ENCODE assay signal across 19 mouse cellular contexts in the genomic region with DNA sequence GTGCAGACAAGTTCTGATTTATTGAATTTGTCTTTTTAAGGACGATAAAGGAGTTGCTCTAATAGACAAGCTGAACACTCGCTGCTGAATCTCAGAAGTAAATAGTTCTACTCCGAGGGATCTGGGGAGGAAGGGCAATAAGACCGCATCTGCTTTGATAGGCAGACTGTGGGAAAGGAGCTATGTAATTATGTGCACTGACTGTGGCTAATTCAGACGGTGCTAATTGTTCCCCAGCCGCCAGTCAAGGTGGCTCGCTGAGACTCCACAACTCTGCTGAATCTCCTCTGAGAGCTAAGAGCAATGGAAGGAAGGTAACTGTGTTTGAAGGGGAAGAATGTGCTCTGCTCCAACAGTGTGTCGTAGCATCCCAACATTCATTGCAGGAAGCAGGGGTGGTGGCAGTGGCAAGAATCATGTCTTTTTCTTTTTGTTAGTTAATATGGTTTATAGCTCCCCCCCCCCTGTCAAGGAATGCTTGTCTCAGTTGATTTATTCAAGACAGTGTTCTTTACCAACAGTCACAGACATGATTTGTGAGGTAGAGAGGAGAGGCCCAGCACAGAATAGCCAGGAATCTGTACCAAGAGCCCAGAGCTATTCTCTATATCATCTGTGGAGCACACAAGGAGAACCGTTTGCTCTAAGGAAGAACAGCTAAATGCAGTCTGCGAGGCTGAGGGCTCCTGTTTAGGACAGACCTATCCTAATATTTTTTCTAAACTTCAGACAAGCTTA.
DNase-seq lines count a peak whose midpoint lies in the region; ATAC-seq lines count a peak whose summit lies in the region.
"Had no signal": no experiment of that assay in that cellular context is flagged by ENCODE, and none has a peak within 500 bp of the region (broad histone marks: within the 10 kb centered on the region; RNA-seq: fewer than 3 reads in every experiment).

No protein-coding gene starts in this region.

- H3K4me2 ChIP-seq in kidney, embryonic 16.5 days (replicated peaks; ENCODE audit: low read depth, low read length): no peak overlapping the region
- H3K4me2 ChIP-seq in kidney, embryonic 14.5 days (replicated peaks; ENCODE audit: low read depth, low read length): no peak overlapping the region
- no peak overlapping the region for H3K4me2 ChIP-seq in embryonic facial prominence, embryonic 15.5 days (replicated peaks)
- H3K4me2 ChIP-seq in forebrain, embryonic 15.5 days (replicated peaks): no peak overlapping the region
- peak overlapping the region; percentile 28 for H3K4me2 ChIP-seq in neural tube, embryonic 13.5 days
- no peak overlapping the region for H3K4me2 ChIP-seq in intestine, embryonic 15.5 days (replicated peaks)
- H3K4me2 ChIP-seq: limb, embryonic 12.5 days; liver, embryonic 15.5 days; midbrain, embryonic 11.5 days had no signal

- H3K27me3 ChIP-seq in kidney, embryonic 16.5 days (ENCODE audit: insufficient read depth, low read length): no peaks in the 10 kb centered on the region
- H3K27me3 ChIP-seq in kidney, embryonic 14.5 days (ENCODE audit: control insufficient read depth, insufficient read depth, low read length): no peaks in the 10 kb centered on the region
- H3K27me3 ChIP-seq in embryonic facial prominence, embryonic 15.5 days: no peaks in the 10 kb centered on the region
- H3K27me3 ChIP-seq in forebrain, embryonic 15.5 days: no peaks in the 10 kb centered on the region
- H3K27me3 ChIP-seq in neural tube, embryonic 13.5 days: no peaks in the 10 kb centered on the region
- H3K27me3 ChIP-seq in intestine, embryonic 15.5 days (replicated peaks): no peaks in the 10 kb centered on the region
- H3K27me3 ChIP-seq: limb, embryonic 12.5 days; liver, embryonic 15.5 days had no signal

- no peaks in the 10 kb centered on the region for H3K36me3 ChIP-seq in kidney, embryonic 16.5 days (ENCODE audit: insufficient read depth, low read length)
- no peaks in the 10 kb centered on the region for H3K36me3 ChIP-seq in kidney, embryonic 14.5 days (ENCODE audit: control insufficient read depth, insufficient read depth, low read length)
- H3K36me3 ChIP-seq in embryonic facial prominence, embryonic 15.5 days: no peaks in the 10 kb centered on the region
- H3K36me3 ChIP-seq in forebrain, embryonic 15.5 days: no peaks in the 10 kb centered on the region
- H3K36me3 ChIP-seq in neural tube, embryonic 13.5 days: no peaks in the 10 kb centered on the region
- H3K36me3 ChIP-seq in intestine, embryonic 15.5 days: no peaks in the 10 kb centered on the region
- H3K36me3 ChIP-seq: limb, embryonic 12.5 days; liver, embryonic 15.5 days had no signal

- H3K27ac ChIP-seq in kidney, embryonic 16.5 days (ENCODE audit: low read length): 0 out of 2 replicates have a peak overlapping the region, but pooled peaks have one; percentile 5
- no peak overlapping the region for H3K27ac ChIP-seq in kidney, embryonic 14.5 days (ENCODE audit: low read depth, low read length)
- no peak overlapping the region for H3K27ac ChIP-seq in embryonic facial prominence, embryonic 15.5 days (replicated peaks)
- no peak overlapping the region for H3K27ac ChIP-seq in forebrain, embryonic 15.5 days (replicated peaks)
- 0 out of 2 replicates have a peak overlapping the region, but pooled peaks have one; percentile 49 for H3K27ac ChIP-seq in neural tube, embryonic 13.5 days (replicated peaks)
- no peak overlapping the region for H3K27ac ChIP-seq in intestine, embryonic 15.5 days
- H3K27ac ChIP-seq: limb, embryonic 12.5 days; liver, embryonic 15.5 days had no signal

- WGBS in kidney, embryonic 16.5 days: 28% methylated on average over 10 of the region's 10 CpGs
- WGBS in kidney, embryonic 14.5 days: 21% methylated on average over 10 of the region's 10 CpGs
- 55% methylated on average over 10 of the region's 10 CpGs for WGBS in embryonic facial prominence, embryonic 15.5 days
- WGBS in forebrain, embryonic 15.5 days: 24% methylated on average over 10 of the region's 10 CpGs
- WGBS in neural tube, embryonic 13.5 days: 23% methylated on average over 10 of the region's 10 CpGs
- WGBS in intestine, embryonic 15.5 days: 58% methylated on average over 10 of the region's 10 CpGs

- ATAC-seq in kidney, embryonic 16.5 days (ENCODE audit: low FRiP score, low TSS enrichment): peak; percentile 42; the same call in 1 of the 2 replicates
- no peak for ATAC-seq in kidney, embryonic 14.5 days (ENCODE audit: low FRiP score, low TSS enrichment)
- ATAC-seq in embryonic facial prominence, embryonic 15.5 days (ENCODE audit: insufficient number of reproducible peaks, low FRiP score, low TSS enrichment, low read depth): peak; percentile 82; the same call in 1 of the 2 replicates
- peak; percentile 90 for ATAC-seq in forebrain, embryonic 15.5 days (replicated peaks)
- peak; percentile 90 for ATAC-seq in neural tube, embryonic 13.5 days (ENCODE audit: low read depth)
- ATAC-seq in intestine, embryonic 15.5 days: no peak
- ATAC-seq: CD4-positive, CD25-positive, alpha-beta regulatory T cell, adult 4 months; intestine, embryonic 16.5 days had no signal

- no peak for DNase-seq in layer of hippocampus, adult 9-10 months (ENCODE audit: low spot score)
- DNase-seq in lung, postnatal 10 days: no peak
- DNase-seq: adrenal gland, adult 8-10 months; cerebellum, postnatal 25 days; gastrocnemius, postnatal 14 days; heart, postnatal 14 days; lung, postnatal 14 days; thymus, postnatal 4 days had no signal

- no peak overlapping the region for H3K4me3 ChIP-seq in kidney, embryonic 16.5 days (ENCODE audit: low read length)
- no peak overlapping the region for H3K4me3 ChIP-seq in kidney, embryonic 14.5 days (ENCODE audit: low read length)
- no peak overlapping the region for H3K4me3 ChIP-seq in embryonic facial prominence, embryonic 15.5 days (replicated peaks)
- H3K4me3 ChIP-seq in forebrain, embryonic 15.5 days: no peak overlapping the region
- H3K4me3 ChIP-seq in neural tube, embryonic 13.5 days: no peak overlapping the region
- no peak overlapping the region for H3K4me3 ChIP-seq in intestine, embryonic 15.5 days (replicated peaks)
- H3K4me3 ChIP-seq: limb, embryonic 12.5 days; liver, embryonic 15.5 days had no signal

- H3K4me1 ChIP-seq in kidney, embryonic 16.5 days (ENCODE audit: insufficient read depth, low read length): no peaks in the 10 kb centered on the region
- no peaks in the 10 kb centered on the region for H3K4me1 ChIP-seq in kidney, embryonic 14.5 days (ENCODE audit: control insufficient read depth, insufficient read depth, low read length)
- H3K4me1 ChIP-seq in embryonic facial prominence, embryonic 15.5 days: no peaks in the 10 kb centered on the region
- peaks cover 7% of the 10 kb centered on the region for H3K4me1 ChIP-seq in forebrain, embryonic 15.5 days
- H3K4me1 ChIP-seq in neural tube, embryonic 13.5 days (replicated peaks): peaks cover 12% of the 10 kb centered on the region
- H3K4me1 ChIP-seq in intestine, embryonic 15.5 days (replicated peaks): no peaks in the 10 kb centered on the region
- H3K4me1 ChIP-seq: limb, embryonic 12.5 days; liver, embryonic 15.5 days had no signal

- H3K9ac ChIP-seq in kidney, embryonic 16.5 days (replicated peaks; ENCODE audit: low read length): no peak overlapping the region
- H3K9ac ChIP-seq in kidney, embryonic 14.5 days (ENCODE audit: low read depth, low read length): no peak overlapping the region
- no peak overlapping the region for H3K9ac ChIP-seq in embryonic facial prominence, embryonic 15.5 days
- H3K9ac ChIP-seq in forebrain, embryonic 15.5 days (replicated peaks): no peak overlapping the region
- H3K9ac ChIP-seq in neural tube, embryonic 13.5 days: no peak overlapping the region
- H3K9ac ChIP-seq in intestine, embryonic 15.5 days: no peak overlapping the region
- H3K9ac ChIP-seq: limb, embryonic 12.5 days; liver, embryonic 15.5 days had no signal

- H3K9me3 ChIP-seq in kidney, embryonic 16.5 days (ENCODE audit: low read length): no peaks in the 10 kb centered on the region
- no peaks in the 10 kb centered on the region for H3K9me3 ChIP-seq in kidney, embryonic 14.5 days (ENCODE audit: control insufficient read depth, low read length)
- no peaks in the 10 kb centered on the region for H3K9me3 ChIP-seq in embryonic facial prominence, embryonic 15.5 days (replicated peaks)
- H3K9me3 ChIP-seq in forebrain, embryonic 15.5 days: no peaks in the 10 kb centered on the region
- no peaks in the 10 kb centered on the region for H3K9me3 ChIP-seq in neural tube, embryonic 13.5 days
- H3K9me3 ChIP-seq in intestine, embryonic 15.5 days: no peaks in the 10 kb centered on the region
- H3K9me3 ChIP-seq: limb, embryonic 12.5 days; liver, embryonic 15.5 days had no signal

Comparison
In these comparisons a context has a peak if more than half of its experiments do, and no peak if none do; other contexts are left out.
1. ATAC-seq: peak in kidney, embryonic 16.5 days (single experiment), embryonic facial prominence, embryonic 15.5 days (single experiment), forebrain, embryonic 15.5 days (single experiment) and neural tube, embryonic 13.5 days (single experiment); none in kidney, embryonic 14.5 days (single experiment) and intestine, embryonic 15.5 days (single experiment).
2. H3K27ac ChIP-seq: peak in kidney, embryonic 16.5 days (single experiment) and neural tube, embryonic 13.5 days (single experiment); none in kidney, embryonic 14.5 days (single experiment), embryonic facial prominence, embryonic 15.5 days (single experiment), forebrain, embryonic 15.5 days (single experiment) and intestine, embryonic 15.5 days (single experiment).